Mouse (Mus musculus) MEL (cell line): ENCODE results near the gene Itm2c. TPM values are rescaled to one million over a fixed set of nuclear protein-coding genes. Genes with fewer than 3 reads are reported as not detected.

Experiments
- DNase-seq: peaks from one replicate; pipeline ENCODE4 v3.0.0; 2011; ENCODE audit warnings: low read depth, low spot score
- H3K27ac ChIP-seq: 2 replicates; pipeline ENCODE4 v1.5.1; 2012; ENCODE audit warnings: low read depth, mild to moderate bottlenecking, control low read depth, low read length, moderate library complexity; ENCODE audit not compliant: control insufficient read depth
- H3K27me3 ChIP-seq, 2 experiments: fragments of 150-350 bp in 1 of 2; sonication (generic) in 1 of 2; 2 replicates each; pipeline ENCODE4 v1.6.1; 2012; ENCODE audit warnings: low read length in 2 of 2, mild to moderate bottlenecking in 2 of 2, improper control_type of control experiment in 1 of 2, moderate library complexity in 1 of 2; ENCODE audit not compliant: insufficient read depth in 2 of 2, control insufficient read depth in 1 of 2
- H3K36me3 ChIP-seq, 2 experiments: 2 replicates each; pipeline ENCODE4 v1.6.1; 2012 to 2014; ENCODE audit warnings: low read length in 2 of 2, improper control_type of control experiment in 1 of 2, inconsistent platforms in 1 of 2, mild to moderate bottlenecking in 1 of 2; ENCODE audit not compliant: insufficient read depth in 2 of 2, control insufficient read depth in 1 of 2
- H3K4me1 ChIP-seq, 2 experiments: fragments of 150-350 bp in 1 of 2; sonication (generic) in 1 of 2; 2 replicates each; pipeline ENCODE4 v1.6.1; 2012; ENCODE audit warnings: low read length in 2 of 2, improper control_type of control experiment in 1 of 2, mild to moderate bottlenecking in 1 of 2; ENCODE audit not compliant: insufficient read depth in 2 of 2, control insufficient read depth in 1 of 2
- H3K4me3 ChIP-seq, 2 experiments: fragments of 150-350 bp in 1 of 2; sonication (generic) in 1 of 2; 2 replicates each; pipeline ENCODE4 v1.5.1; 2012; ENCODE audit warnings: low read depth in 2 of 2, low read length in 2 of 2, mild to moderate bottlenecking in 2 of 2, moderate library complexity in 2 of 2, control low read depth in 1 of 2, improper control_type of control experiment in 1 of 2; ENCODE audit not compliant: control insufficient read depth in 1 of 2, insufficient read depth in 1 of 2
- H3K79me2 ChIP-seq: 2 replicates; pipeline ENCODE4 v1.6.1; 2012; ENCODE audit warnings: mild to moderate bottlenecking, low read length, moderate library complexity; ENCODE audit not compliant: control insufficient read depth, poor library complexity, insufficient read depth
- H3K9ac ChIP-seq: 2 replicates; pipeline ENCODE4 v1.6.1; 2012; ENCODE audit warnings: low read depth, mild to moderate bottlenecking, control low read depth, low read length, moderate library complexity; ENCODE audit not compliant: control insufficient read depth, poor library complexity, severe bottlenecking
- H3K9me3 ChIP-seq: fragments of 150-350 bp; sonication (generic); replicated peaks from 2 replicates; pipeline ENCODE4 v1.6.1; 2012; ENCODE audit warnings: mild to moderate bottlenecking, low read length, improper control_type of control experiment, moderate library complexity; ENCODE audit not compliant: insufficient read depth
- BHLHE40 ChIP-seq: IDR thresholded peaks from 2 replicates; pipeline ENCODE4 v1.6.1; 2012; ENCODE audit warnings: low read depth, mild to moderate bottlenecking, inconsistent platforms, low read length, improper control_type of control experiment, borderline replicate concordance
- CHD1 ChIP-seq: IDR thresholded peaks from 2 replicates; pipeline ENCODE4 v1.6.1; 2012; ENCODE audit warnings: low read depth, mild to moderate bottlenecking, inconsistent platforms, low read length, improper control_type of control experiment
- CTCF ChIP-seq, 3 experiments: IDR thresholded peaks in 2 of 3; conservative IDR thresholded peaks in 1 of 3; 2 replicates each; pipeline ENCODE4 v1.5.1; 2011 to 2012; ENCODE audit warnings: low read length in 3 of 3, low read depth in 2 of 3, mild to moderate bottlenecking in 2 of 3, improper control_type of control experiment in 1 of 3, inconsistent platforms in 1 of 3, mixed read lengths in 1 of 3, moderate library complexity in 1 of 3; ENCODE audit not compliant: control insufficient read depth in 1 of 3, insufficient read depth in 1 of 3, poor library complexity in 1 of 3, severe bottlenecking in 1 of 3
- ETS1 ChIP-seq: IDR thresholded peaks from 2 replicates; pipeline ENCODE4 v1.6.1; 2012; ENCODE audit warnings: low read depth, mild to moderate bottlenecking, inconsistent platforms, low read length, improper control_type of control experiment, moderate library complexity
- GATA1 ChIP-seq: IDR thresholded peaks from 2 replicates; pipeline ENCODE4 v1.6.1; 2011; ENCODE audit warnings: low read depth, low read length, improper control_type of control experiment
- HCFC1 ChIP-seq: IDR thresholded peaks from 2 replicates; pipeline ENCODE4 v1.6.1; 2012; ENCODE audit warnings: low read depth, mild to moderate bottlenecking, inconsistent platforms, low read length, improper control_type of control experiment, moderate library complexity
- JUND ChIP-seq: IDR thresholded peaks from 2 replicates; pipeline ENCODE4 v1.6.1; 2011; ENCODE audit warnings: low read depth, mild to moderate bottlenecking, improper control_type of control experiment, low read length
- KAT2A ChIP-seq: conservative IDR thresholded peaks from 2 replicates; pipeline ENCODE4 v1.6.1; 2012; ENCODE audit warnings: low read depth, low read length, improper control_type of control experiment, inconsistent platforms
- MAFK ChIP-seq: IDR thresholded peaks from 2 replicates; pipeline ENCODE4 v1.6.1; 2011; ENCODE audit warnings: low read depth, mild to moderate bottlenecking, low read length, improper control_type of control experiment, borderline replicate concordance
- MAZ ChIP-seq: IDR thresholded peaks from 2 replicates; pipeline ENCODE4 v1.6.1; 2012; ENCODE audit warnings: low read depth, mild to moderate bottlenecking, inconsistent platforms, low read length, improper control_type of control experiment
- MXI1 ChIP-seq: IDR thresholded peaks from 2 replicates; pipeline ENCODE4 v1.6.1; 2011; ENCODE audit warnings: mild to moderate bottlenecking, low read depth, low read length, improper control_type of control experiment
- NRF1 ChIP-seq: IDR thresholded peaks from 2 replicates; pipeline ENCODE4 v1.6.1; 2014; ENCODE audit warnings: low read depth, mild to moderate bottlenecking, inconsistent platforms, low read length, improper control_type of control experiment, moderate library complexity; ENCODE audit not compliant: poor library complexity, insufficient read depth, severe bottlenecking
- POLR2A ChIP-seq, 2 experiments: IDR thresholded peaks; 2 replicates each; pipeline ENCODE4 v1.6.1; 2011 to 2012; ENCODE audit warnings: low read length in 2 of 2, mild to moderate bottlenecking in 2 of 2, control low read depth in 1 of 2, improper control_type of control experiment in 1 of 2, low read depth in 1 of 2, moderate library complexity in 1 of 2; ENCODE audit not compliant: control insufficient read depth in 1 of 2, insufficient read depth in 1 of 2, poor library complexity in 1 of 2
- POLR2AphosphoS2 ChIP-seq: IDR thresholded peaks from 2 replicates; pipeline ENCODE4 v1.6.1; 2011; ENCODE audit warnings: low read length, improper control_type of control experiment
- RAD21 ChIP-seq: IDR thresholded peaks from 2 replicates; pipeline ENCODE4 v1.6.1; 2011; ENCODE audit warnings: mild to moderate bottlenecking, low read depth, low read length, improper control_type of control experiment
- SMC3 ChIP-seq: IDR thresholded peaks from 2 replicates; pipeline ENCODE4 v1.6.1; 2011; ENCODE audit warnings: low read depth, low read length, improper control_type of control experiment
- UBTF ChIP-seq: IDR thresholded peaks from 2 replicates; pipeline ENCODE4 v1.6.1; 2012; ENCODE audit warnings: low read depth, mild to moderate bottlenecking, inconsistent platforms, low read length, improper control_type of control experiment, moderate library complexity, borderline replicate concordance; ENCODE audit not compliant: insufficient read depth
- USF1 ChIP-seq: IDR thresholded peaks from 2 replicates; pipeline ENCODE4 v1.6.1; 2014; ENCODE audit warnings: low read depth, mild to moderate bottlenecking, inconsistent platforms, low read length, improper control_type of control experiment, moderate library complexity
- ZC3H11A ChIP-seq: IDR thresholded peaks from 2 replicates; pipeline ENCODE4 v1.6.1; 2012; ENCODE audit warnings: low read depth, mild to moderate bottlenecking, inconsistent platforms, low read length, improper control_type of control experiment
- ZKSCAN1 ChIP-seq: IDR thresholded peaks from 2 replicates; pipeline ENCODE4 v1.6.1; 2012; ENCODE audit warnings: low read depth, mild to moderate bottlenecking, inconsistent platforms, low read length, improper control_type of control experiment, moderate library complexity
- ZMIZ1 ChIP-seq: IDR thresholded peaks from 2 replicates; pipeline ENCODE4 v1.6.1; 2012; ENCODE audit warnings: low read depth, mild to moderate bottlenecking, inconsistent platforms, low read length, improper control_type of control experiment, moderate library complexity
- ZNF384 ChIP-seq: IDR thresholded peaks from 2 replicates; pipeline ENCODE4 v1.6.1; 2012; ENCODE audit warnings: low read depth, mild to moderate bottlenecking, inconsistent platforms, low read length, improper control_type of control experiment
- polyA plus RNA-seq, 2 experiments: library from polyadenylated mRNA; stranded (reverse) in 1 of 2; unstranded in 1 of 2; fragments of >175 nt in 1 of 2; fragments of >200 nt in 1 of 2; gene quantifications; 2 replicates each; pipeline versions ENCODE4 v1.2.1 to v1.2.4; 2012; ENCODE audit warnings: low replicate concordance in 2 of 2, low read depth in 1 of 2; ENCODE audit not compliant: insufficient read length in 2 of 2, insufficient read depth in 1 of 2, missing spikeins in 1 of 2
- total RNA-seq: library from RNA; depleted of rRNA; stranded (reverse); fragments of 300-350 nt; gene quantifications from 2 replicates; pipeline ENCODE4 v1.2.3, GENCODE M21; 2012

Gene Itm2c
- total and polyA plus RNA-seq, 3 experiments = 24.8 to 28.2 TPM; not detected in 1

GRCm38 (mm10) chr1:85935148-85935852 is 41.2 kb downstream of the Itm2c start:
- H3K9ac ChIP-seq = no peak overlapping the region
- TF ChIP-seq JUND (no peak), CHD1 (no peak), RAD21 (peak; percentile 86), MXI1 (no peak), ZNF384 (no peak), NRF1 (no peak), CTCF (IDR thresholded peaks at IDR 0.05 in 2 of 3, conservative IDR thresholded peaks at IDR 0.05 in 1 of 3; ENCODE audit: control insufficient read depth in 1 of 3, insufficient read depth in 1 of 3, low read depth in 2 of 3, low read length in 3 of 3, poor library complexity in 1 of 3, severe bottlenecking in 1 of 3) (peak; percentile 76 to 87 (median 80)), SMC3 (peak; percentile 86), GATA1 (no peak), ZMIZ1 (no peak), USF1 (no peak), MAFK (no peak), POLR2AphosphoS2 (no peak), ZKSCAN1 (no peak), HCFC1 (no peak), MAZ (no peak), POLR2A (IDR thresholded peaks at IDR 0.05; ENCODE audit: control insufficient read depth in 1 of 2, insufficient read depth in 1 of 2, low read depth in 1 of 2, low read length in 2 of 2, poor library complexity in 1 of 2) (no peak), UBTF (no peak), KAT2A (no peak), ZC3H11A (peak; percentile 86), BHLHE40 (no peak), ETS1 (no peak)
- no peak overlapping the region for H3K4me3 ChIP-seq
- H3K4me1 ChIP-seq = no peaks in the 10 kb centered on the region
- no peaks in the 10 kb centered on the region for H3K9me3 ChIP-seq
- H3K27ac ChIP-seq = no peak overlapping the region
- H3K36me3 ChIP-seq = no peaks in the 10 kb centered on the region
- DNase-seq = peak; percentile 68
- no peaks in the 10 kb centered on the region for H3K79me2 ChIP-seq
- peaks cover 0 to 11% of the 10 kb centered on the region in 2 experiments; a peak in 2 of 4 replicates for H3K27me3 ChIP-seq
